Mouse (Mus musculus): ENCODE measurements around the gene Lama1.

DNA sequence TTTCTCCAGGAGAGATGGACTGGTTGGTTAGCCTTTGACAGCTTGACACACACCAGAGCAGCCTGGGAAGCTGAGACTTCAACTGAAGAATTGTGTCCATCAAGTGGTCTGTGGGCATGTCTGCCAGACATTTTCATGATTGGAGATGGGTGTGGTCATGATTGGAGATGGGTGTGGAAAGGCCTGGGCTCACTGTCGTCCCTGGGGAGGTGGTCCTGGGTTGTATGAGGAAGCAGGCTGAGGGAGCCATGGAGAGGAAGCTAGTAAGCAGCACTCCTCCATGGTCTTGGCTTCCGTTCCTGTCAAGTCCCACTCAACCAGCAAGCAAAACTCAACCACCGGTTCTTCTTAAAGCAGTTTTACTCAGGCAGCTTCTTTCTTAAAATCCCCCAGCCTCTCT is 130.4 kb downstream of the Lama1 start:
- TF ChIP-seq CTCF (IDR thresholded peaks at IDR 0.05; ENCODE audit: low read depth): no peak
- no peak for TF ChIP-seq EP300 (IDR thresholded peaks at IDR 0.05; ENCODE audit: low read depth)
